Mouse (Mus musculus) lung, adult 18-20 months (tissue): ENCODE results near the gene Sla2.
"Not testable (repeated sequence)": the region's sequence is repeated elsewhere in the genome, so short reads cannot be mapped to it uniquely, and the experiment has no call there.

Experiments
- DNase-seq, 2 experiments: peaks; one replicate each; pipeline ENCODE4 v3.0.0; 2022; ENCODE audit warnings: mixed read lengths in 2 of 2

Sla2 gene

GRCm38 (mm10) chr2:156887017-156887416 is at the start of gene Sla2:
Sla2 (minus strand) TSS chr2:156887192.
- DNase-seq, result peak in 1 of 2 experiments; percentile 21

- DNase-seq, result no peak
Observed at GRCm38 (mm10) chr2:156935005-156935404, 48.0 kb upstream of the Sla2 start.

DNA sequence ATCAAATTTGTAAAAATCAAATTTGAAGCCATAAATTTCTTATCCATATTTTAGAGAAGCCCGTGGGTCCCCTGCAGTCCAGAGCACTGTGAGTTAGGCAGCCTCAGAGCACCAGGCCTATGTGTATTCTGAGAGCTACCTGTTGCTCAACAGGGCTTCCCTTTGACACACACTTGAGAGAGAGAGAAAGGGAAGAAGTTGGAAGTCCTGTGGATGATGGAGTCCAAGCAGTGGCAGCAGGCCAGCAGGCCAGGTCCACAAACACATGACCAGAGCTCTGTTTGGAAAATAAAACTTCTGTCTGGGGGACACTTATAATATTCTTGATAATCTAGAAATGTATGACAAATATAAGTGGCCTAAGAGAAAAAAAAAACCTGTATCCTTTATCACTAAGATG is 46.4 kb upstream of the Sla2 start:
- DNase-seq, result no peak

GRCm38 (mm10) chr2:156931421-156931820 is 44.4 kb upstream of the Sla2 start:
- DNase-seq, result no peak

GRCm38 (mm10) chr2:156930549-156930948 is 43.6 kb upstream of the Sla2 start:
- DNase-seq, result peak in 1 of 2 experiments; percentile 7

- DNase-seq, result no peak
Observed at GRCm38 (mm10) chr2:156929519-156930120, 42.6 kb upstream of the Sla2 start.

- DNase-seq, result no peak
Observed at GRCm38 (mm10) chr2:156928606-156929005, 41.6 kb upstream of the Sla2 start.

DNA sequence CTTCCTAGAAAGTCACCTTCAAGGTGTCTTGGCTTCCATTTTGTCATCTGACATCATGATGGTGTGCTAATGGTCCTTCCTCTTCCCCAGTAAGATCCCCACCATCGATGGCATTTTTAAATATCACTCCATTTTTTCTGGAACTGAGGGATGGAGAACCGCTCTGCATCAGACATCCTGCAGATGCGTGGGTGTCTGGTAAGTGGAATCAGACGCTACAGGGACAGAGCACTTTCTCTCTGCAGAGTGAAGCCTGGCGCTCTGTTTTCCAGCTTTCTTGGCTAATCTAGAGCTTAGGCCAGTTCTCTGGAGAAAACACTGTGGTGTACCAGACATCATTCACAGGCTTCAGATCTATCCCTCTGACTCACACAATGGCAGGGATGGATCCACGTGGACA is 40.7 kb upstream of the Sla2 start:
- DNase-seq, result no peak

GRCm38 (mm10) chr2:156925611-156926010 is 38.6 kb upstream of the Sla2 start:
- DNase-seq, result not testable (repeated sequence)

DNA sequence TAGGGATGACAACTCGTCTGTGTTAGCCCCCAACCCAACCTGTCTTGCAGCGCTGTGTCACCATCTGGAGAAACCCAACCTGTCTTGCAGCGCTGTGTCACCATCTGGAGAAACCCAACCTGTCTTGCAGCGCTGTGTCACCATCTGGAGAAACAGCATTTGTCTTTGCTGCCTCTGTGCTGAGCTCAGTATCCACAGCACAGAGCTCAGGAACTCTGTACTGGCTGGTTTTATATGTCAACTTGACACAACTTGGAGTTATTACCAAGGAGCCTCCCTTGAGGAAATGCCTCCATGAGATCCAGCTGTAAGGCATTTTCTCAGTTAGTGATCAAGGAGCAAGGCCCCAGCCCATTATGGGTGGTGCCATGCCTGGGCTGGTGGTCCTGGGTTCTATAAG is 38.1 kb upstream of the Sla2 start:
- not testable (repeated sequence) for DNase-seq

DNA sequence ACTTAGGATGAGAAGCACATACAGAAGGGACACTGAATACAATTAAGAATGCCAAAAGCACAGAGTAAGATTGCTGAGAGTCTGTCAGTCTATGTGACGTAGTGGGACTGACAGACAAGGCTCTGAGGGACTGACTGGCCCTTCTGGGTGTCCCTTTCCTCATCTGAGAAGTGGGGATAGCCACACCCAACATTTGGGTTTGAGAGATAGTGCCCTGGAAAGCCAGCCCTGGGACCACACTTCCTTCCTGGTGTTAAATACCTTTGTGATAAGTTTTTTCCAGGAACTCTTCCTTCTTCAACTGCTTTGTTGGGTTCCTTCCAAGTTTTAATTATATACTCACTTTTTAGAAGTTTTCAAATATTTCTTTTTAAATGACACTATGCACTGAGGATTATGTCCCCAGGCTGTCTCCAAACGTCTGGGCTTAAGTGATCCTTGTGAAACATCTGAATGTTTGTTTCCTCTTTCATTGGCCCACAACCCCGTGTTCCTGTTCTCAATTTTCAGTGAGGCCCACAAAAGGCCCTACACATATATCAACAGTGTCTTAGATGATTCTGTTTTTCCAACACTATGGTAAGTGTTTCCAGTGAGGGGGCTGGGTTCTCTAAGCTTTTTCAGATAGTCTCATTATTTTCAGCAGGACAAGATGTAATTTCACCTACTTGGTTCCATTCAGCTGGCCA is 37.4 kb upstream of the Sla2 start:
- DNase-seq, result no peak

GRCm38 (mm10) chr2:156923057-156923456 is 36.1 kb upstream of the Sla2 start:
- no peak for DNase-seq

- no peak for DNase-seq
Observed at GRCm38 (mm10) chr2:156919796-156920195, 32.8 kb upstream of the Sla2 start.

DNA sequence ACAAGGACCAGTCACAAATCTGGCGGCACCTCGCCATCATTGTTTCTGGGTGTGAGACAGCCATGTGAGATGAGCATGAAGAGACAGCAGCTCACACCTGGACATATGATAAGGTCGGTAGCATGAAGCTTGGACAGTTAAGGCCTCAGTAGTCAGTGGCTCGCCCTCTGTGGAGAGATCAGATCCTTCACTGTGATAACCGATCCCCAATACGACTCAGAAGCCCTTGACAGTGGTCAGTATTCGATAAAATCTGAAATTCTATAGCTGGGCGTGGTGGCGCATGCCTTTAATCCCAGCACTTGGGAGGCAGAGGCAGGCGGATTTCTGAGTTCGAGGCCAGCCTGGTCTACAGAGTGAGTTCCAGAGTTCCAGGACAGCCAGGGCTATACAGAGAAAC is 32.2 kb upstream of the Sla2 start:
- not testable (repeated sequence) for DNase-seq

DNA sequence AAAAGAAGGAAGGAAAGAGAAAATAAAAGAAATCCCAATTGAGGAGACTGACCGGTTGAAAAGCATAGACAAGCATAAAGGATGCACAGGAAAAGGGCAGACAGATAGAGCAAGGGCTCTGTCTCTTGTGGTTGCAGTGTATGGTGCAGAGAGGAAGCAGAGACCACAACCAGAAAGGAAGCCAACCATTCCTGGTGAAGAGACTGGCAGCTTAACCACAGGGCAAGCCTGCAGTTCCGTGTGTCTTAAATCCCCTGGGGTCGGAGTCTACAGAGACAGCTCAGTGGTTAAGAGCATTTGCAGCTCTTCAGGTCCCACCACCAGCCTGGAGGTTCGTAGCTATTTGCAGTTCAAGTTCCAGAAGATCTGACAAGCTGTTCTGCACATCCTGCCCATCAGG is 31.6 kb upstream of the Sla2 start:
- DNase-seq, result no peak

- DNase-seq, result no peak
Observed at GRCm38 (mm10) chr2:156916419-156917125, 29.6 kb upstream of the Sla2 start.

DNA sequence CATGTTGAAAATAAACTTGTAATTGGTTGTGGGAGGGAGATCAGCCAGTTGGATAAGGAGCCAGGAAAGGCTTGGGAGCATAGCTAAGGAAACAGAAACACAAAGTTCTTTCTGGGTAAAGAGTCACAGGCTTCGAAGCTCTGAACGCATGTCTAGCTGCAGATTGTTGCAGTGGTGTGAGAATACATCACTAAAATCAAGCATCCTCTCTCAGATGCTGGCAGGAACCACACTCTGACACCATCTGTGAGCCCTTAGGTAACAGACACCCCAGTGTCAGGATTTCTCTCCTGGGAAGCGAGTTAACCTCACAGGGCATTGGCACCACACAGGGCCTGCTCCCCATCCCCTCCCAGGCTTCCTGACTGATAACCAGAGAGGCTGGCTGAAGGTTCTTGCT is 28.6 kb upstream of the Sla2 start:
- DNase-seq, result no peak

- DNase-seq, result no peak
Observed at GRCm38 (mm10) chr2:156913191-156913590, 26.2 kb upstream of the Sla2 start.

GRCm38 (mm10) chr2:156905931-156906330 is 18.9 kb upstream of the Sla2 start:
- DNase-seq, result not testable (repeated sequence)

- DNase-seq, result peak; percentile 37 to 57
Observed at GRCm38 (mm10) chr2:156904976-156905717, 18.2 kb upstream of the Sla2 start.

- DNase-seq, result no peak
Observed at GRCm38 (mm10) chr2:156903367-156903766, 16.4 kb upstream of the Sla2 start.

- not testable (repeated sequence) for DNase-seq
Observed at GRCm38 (mm10) chr2:156902411-156902810, 15.4 kb upstream of the Sla2 start.

DNA sequence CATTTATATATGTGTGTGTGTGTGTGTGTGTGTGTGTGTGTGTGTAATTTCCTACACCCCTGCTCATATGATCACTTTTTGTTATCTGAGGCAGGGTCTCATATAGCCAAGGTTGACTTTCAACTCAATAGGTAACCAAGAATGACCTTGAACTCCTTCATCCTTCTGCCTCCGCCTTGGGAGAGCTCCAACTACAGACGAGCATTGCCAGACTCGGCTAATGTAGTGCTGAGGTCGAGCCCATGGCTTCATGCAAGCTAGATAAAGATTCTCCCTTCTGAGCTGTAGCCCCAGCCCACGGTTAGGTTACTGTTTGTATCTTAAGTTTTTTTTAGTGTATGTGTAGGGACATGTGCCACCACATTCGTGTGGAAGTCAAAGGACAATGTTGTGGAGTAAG is 14.9 kb upstream of the Sla2 start:
- DNase-seq, result no peak
